Mouse (Mus musculus) liver, postnatal 0 days (tissue): ENCODE results near the gene Azi2.

Source experiments
- CTCF ChIP-seq: sonication (generic); IDR thresholded peaks from 2 replicates; pipeline ENCODE4 v1.5.1; 2016; ENCODE audit warnings: antibody characterized with exemption, low read depth
- EP300 ChIP-seq: IDR thresholded peaks from 2 replicates; pipeline ENCODE4 v1.6.1; 2016; ENCODE audit warnings: antibody characterized with exemption, low read depth, mild to moderate bottlenecking

DNA sequence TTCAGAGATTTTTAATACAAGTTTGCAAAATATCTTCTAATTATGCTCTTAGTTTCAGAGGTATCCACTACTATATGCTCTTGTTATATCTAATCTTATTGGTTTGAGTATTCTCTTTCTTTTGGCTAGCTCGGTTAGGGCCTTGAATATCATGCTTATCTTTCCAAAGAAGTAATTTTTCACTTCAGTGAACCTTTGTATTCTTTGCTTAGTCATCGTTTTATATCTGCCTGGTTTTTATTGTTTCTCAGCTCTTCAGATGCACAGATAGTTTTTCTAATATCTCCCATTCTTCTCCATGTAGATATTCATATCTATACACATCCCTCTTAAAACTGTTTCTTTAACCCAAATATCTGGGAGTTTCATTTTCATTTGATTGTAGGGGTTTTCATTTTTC, 15.3 kb upstream of the Azi2 start:
- TF ChIP-seq CTCF (no peak), EP300 (no peak)
